29 mouse cellular contexts compared by ENCODE assay signal in the genomic region with DNA sequence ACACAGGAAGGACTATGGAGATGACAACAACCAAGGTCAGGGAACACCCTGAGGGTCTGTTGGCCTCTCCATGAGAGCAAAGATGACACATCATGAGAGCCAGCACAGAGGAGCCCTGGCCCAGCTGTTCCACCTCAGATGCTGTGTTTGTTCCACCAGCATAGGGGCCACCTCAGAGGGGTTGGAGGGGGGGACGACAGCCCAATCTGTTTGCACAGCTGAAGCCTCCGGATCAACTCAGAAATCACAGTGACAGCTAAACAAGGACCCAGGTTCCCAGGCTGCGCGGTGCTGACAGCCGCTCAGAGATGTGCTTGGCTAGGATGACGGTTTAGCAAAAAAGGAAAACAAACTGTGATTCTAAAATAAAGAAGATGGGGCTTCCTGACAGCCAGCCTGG. TPM values are rescaled to one million over a fixed set of nuclear protein-coding genes. Genes with fewer than 3 reads are reported as not detected.
DNase-seq lines count a peak whose midpoint lies in the region; ATAC-seq and TF ChIP-seq lines count a peak whose summit lies in the region.
"Had no signal": no experiment of that assay in that cellular context is flagged by ENCODE, and none has a peak within 500 bp of the region (broad histone marks: within the 10 kb centered on the region; RNA-seq: fewer than 3 reads in every experiment).

No protein-coding gene starts in this region.

- 0 out of 2 replicates have a peak, but pooled peaks have one; percentile 10 for ATAC-seq in hindbrain, postnatal 0 days
- ATAC-seq in hindbrain, embryonic 12.5 days (ENCODE audit: low FRiP score): no peak
- ATAC-seq in midbrain, embryonic 11.5 days (ENCODE audit: low FRiP score): peak; percentile 27; the same call in 1 of the 2 replicates
- ATAC-seq in midbrain, embryonic 15.5 days (replicated peaks): no peak
- ATAC-seq: activated CD4-positive, CD25-positive, alpha-beta regulatory T cell, adult 4 months had no signal

- no peaks in the 10 kb centered on the region for H3K27me3 ChIP-seq in hindbrain, postnatal 0 days (ENCODE audit: insufficient read depth, low read length)
- no peaks in the 10 kb centered on the region for H3K27me3 ChIP-seq in hindbrain, embryonic 12.5 days
- no peaks in the 10 kb centered on the region for H3K27me3 ChIP-seq in midbrain, embryonic 11.5 days (ENCODE audit: control insufficient read depth, insufficient read depth, low read length)
- H3K27me3 ChIP-seq in midbrain, embryonic 15.5 days (replicated peaks): no peaks in the 10 kb centered on the region
- H3K27me3 ChIP-seq: CH12.LX; embryonic facial prominence, embryonic 12.5 days; limb, embryonic 13.5 days; lung, embryonic 15.5 days; neural tube, embryonic 13.5 days had no signal

- H3K27ac ChIP-seq in hindbrain, postnatal 0 days: no peak overlapping the region
- no peak overlapping the region for H3K27ac ChIP-seq in hindbrain, embryonic 12.5 days
- H3K27ac ChIP-seq in midbrain, embryonic 11.5 days (ENCODE audit: low read depth, low read length): no peak overlapping the region
- H3K27ac ChIP-seq in midbrain, embryonic 15.5 days: no peak overlapping the region
- H3K27ac ChIP-seq: embryonic facial prominence, embryonic 12.5 days; hindbrain, embryonic 10.5 days; limb, embryonic 13.5 days; lung, embryonic 15.5 days; neural tube, embryonic 13.5 days had no signal

- no peaks in the 10 kb centered on the region for H3K9me3 ChIP-seq in hindbrain, postnatal 0 days (ENCODE audit: low read length)
- H3K9me3 ChIP-seq in hindbrain, embryonic 12.5 days (replicated peaks): no peaks in the 10 kb centered on the region
- H3K9me3 ChIP-seq in midbrain, embryonic 11.5 days (ENCODE audit: control insufficient read depth, low read length): no peaks in the 10 kb centered on the region
- no peaks in the 10 kb centered on the region for H3K9me3 ChIP-seq in midbrain, embryonic 15.5 days
- H3K9me3 ChIP-seq: embryonic facial prominence, embryonic 12.5 days; hindbrain, embryonic 10.5 days; limb, embryonic 13.5 days; lung, embryonic 15.5 days; megakaryocyte, embryonic 14.5 days; neural tube, embryonic 13.5 days had no signal

- H3K4me1 ChIP-seq in hindbrain, postnatal 0 days (ENCODE audit: insufficient read depth, low read length): no peaks in the 10 kb centered on the region
- 0 out of 2 replicates have a peak, but pooled peaks cover 2% of the 10 kb centered on the region for H3K4me1 ChIP-seq in hindbrain, embryonic 12.5 days
- no peaks in the 10 kb centered on the region for H3K4me1 ChIP-seq in midbrain, embryonic 11.5 days (ENCODE audit: control insufficient read depth, insufficient read depth, low read length)
- no peaks in the 10 kb centered on the region for H3K4me1 ChIP-seq in midbrain, embryonic 15.5 days
- H3K4me1 ChIP-seq: embryonic facial prominence, embryonic 12.5 days; hindbrain, embryonic 10.5 days; limb, embryonic 13.5 days; lung, embryonic 15.5 days had no signal

- no peak overlapping the region for H3K4me3 ChIP-seq in hindbrain, postnatal 0 days (ENCODE audit: low read length)
- H3K4me3 ChIP-seq in hindbrain, embryonic 12.5 days: no peak overlapping the region
- H3K4me3 ChIP-seq in midbrain, embryonic 11.5 days (ENCODE audit: low read depth, low read length): no peak overlapping the region
- H3K4me3 ChIP-seq in midbrain, embryonic 15.5 days: no peak overlapping the region
- H3K4me3 ChIP-seq: embryonic facial prominence, embryonic 12.5 days; hindbrain, embryonic 10.5 days; limb, embryonic 13.5 days; lung, embryonic 15.5 days; megakaryocyte, embryonic 14.5 days; neural tube, embryonic 13.5 days had no signal

- no peak overlapping the region for H3K9ac ChIP-seq in hindbrain, postnatal 0 days (replicated peaks; ENCODE audit: low read length)
- no peak overlapping the region for H3K9ac ChIP-seq in hindbrain, embryonic 12.5 days
- no peak overlapping the region for H3K9ac ChIP-seq in midbrain, embryonic 11.5 days (ENCODE audit: low read length)
- no peak overlapping the region for H3K9ac ChIP-seq in midbrain, embryonic 15.5 days
- H3K9ac ChIP-seq: embryonic facial prominence, embryonic 12.5 days; limb, embryonic 13.5 days; lung, embryonic 15.5 days; neural tube, embryonic 13.5 days had no signal

- no peak for TF ChIP-seq POLR2A in brain, embryonic 14.5 days (IDR thresholded peaks at IDR 0.05; ENCODE audit: borderline replicate concordance, extremely low read depth, insufficient read depth, insufficient read length, poor library complexity, severe bottlenecking)

- WGBS in hindbrain, postnatal 0 days: 74% methylated on average over 6 of the region's 6 CpGs
- 75% methylated on average over 6 of the region's 6 CpGs for WGBS in hindbrain, embryonic 12.5 days
- 55% methylated on average over 6 of the region's 6 CpGs for WGBS in midbrain, embryonic 11.5 days
- WGBS in midbrain, embryonic 15.5 days: 74% methylated on average over 6 of the region's 6 CpGs

- H3K36me3 ChIP-seq in hindbrain, postnatal 0 days (ENCODE audit: insufficient read depth, low read length): peaks cover 34% of the 10 kb centered on the region
- peaks cover 59% of the 10 kb centered on the region for H3K36me3 ChIP-seq in hindbrain, embryonic 12.5 days
- peaks cover 8% of the 10 kb centered on the region for H3K36me3 ChIP-seq in midbrain, embryonic 11.5 days (ENCODE audit: control insufficient read depth, insufficient read depth, low read length)
- peaks cover 30% of the 10 kb centered on the region for H3K36me3 ChIP-seq in midbrain, embryonic 15.5 days (replicated peaks)
- H3K36me3 ChIP-seq: lung, embryonic 15.5 days had no signal

- no peak overlapping the region for H3K4me2 ChIP-seq in hindbrain, postnatal 0 days (ENCODE audit: low read depth, low read length)
- no peak overlapping the region for H3K4me2 ChIP-seq in hindbrain, embryonic 12.5 days (replicated peaks)
- no peak overlapping the region for H3K4me2 ChIP-seq in midbrain, embryonic 11.5 days
- no peak overlapping the region for H3K4me2 ChIP-seq in midbrain, embryonic 15.5 days
- H3K4me2 ChIP-seq: embryonic facial prominence, embryonic 12.5 days; limb, embryonic 13.5 days; liver, embryonic 11.5 days; lung, embryonic 15.5 days; neural tube, embryonic 13.5 days had no signal

- peak; percentile 12 for DNase-seq in embryo, embryonic 11 days
- no peak for DNase-seq in embryo, embryonic 10 days (ENCODE audit: low spot score)
- no peak for DNase-seq in hindbrain, postnatal 0 days (ENCODE audit: low spot score)
- DNase-seq in midbrain, embryonic 11.5 days (ENCODE audit: low spot score, missing footprints): no peak
- peak; percentile 37 for DNase-seq in brain, embryonic 14.5 days (ENCODE audit: low read depth)
- no peak for DNase-seq in lung, postnatal 14 days
- DNase-seq: adrenal gland, adult 2 months; adrenal gland, postnatal 36 days; cerebellum, adult 2 months; cerebellum, postnatal 14 days; gastrocnemius, postnatal 14 days; heart, postnatal 14 days; kidney, adult 2 months; kidney, postnatal 10 days; layer of hippocampus, adult 9-11 months; lung, postnatal 36 days had no signal

- no peak for TF ChIP-seq CTCF in hindbrain, postnatal 0 days (IDR thresholded peaks at IDR 0.05; ENCODE audit: low read depth)
- no peak for TF ChIP-seq CTCF in brain, embryonic 14.5 days (IDR thresholded peaks at IDR 0.05; ENCODE audit: borderline replicate concordance, extremely low read depth, insufficient read depth, insufficient read length)

RNA-seq across cellular contexts. Expression of a gene that starts 53.1 kb away (rescaled TPM):
- 63.8 and 68.9 TPM in 2 replicates for total RNA-seq in hindbrain, postnatal 0 days (2014; rRNA removed)
- 14.5 and 15.1 TPM in 2 replicates for polyA plus RNA-seq in hindbrain, postnatal 0 days (2015; fragmentation: Nextera tagmentation; extraction: Ambion mirVana)
- polyA plus RNA-seq in hindbrain, embryonic 12.5 days (2016; fragmentation: Nextera tagmentation; extraction: Ambion mirVana): 16.0 and 16.2 TPM in 2 replicates
- polyA plus RNA-seq in midbrain, embryonic 11.5 days (2014; fragmentation: Nextera tagmentation; extraction: Ambion mirVana): 6.1 and 7.8 TPM in 2 replicates
- polyA plus RNA-seq in midbrain, embryonic 15.5 days (2015; fragmentation: Nextera tagmentation; extraction: Ambion mirVana): 26.0 and 27.8 TPM in 2 replicates
- polyA plus RNA-seq in brain, embryonic 14.5 days (2012; rRNA removed): 49.0 and 86.7 TPM in 2 replicates
- total RNA-seq: granulocyte monocyte progenitor cell, adult 5-6 weeks had no signal
- polyA plus RNA-seq: activated CD4-positive, CD25-positive, alpha-beta regulatory T cell, adult 4 months; C2C12 had no signal

Comparison
In these comparisons a context has a peak if more than half of its experiments do, and no peak if none do; other contexts are left out.
1. DNase-seq: peak in embryo, embryonic 11 days (single experiment) and brain, embryonic 14.5 days (single experiment); none in embryo, embryonic 10 days (single experiment), hindbrain, postnatal 0 days (single experiment), midbrain, embryonic 11.5 days (single experiment) and lung, postnatal 14 days (single experiment).
2. ATAC-seq: peak in hindbrain, postnatal 0 days (single experiment) and midbrain, embryonic 11.5 days (single experiment); none in hindbrain, embryonic 12.5 days (single experiment) and midbrain, embryonic 15.5 days (single experiment).